Mouse (Mus musculus) T-cell, adult 66 days (primary cell): Measurements from ENCODE around the gene Mtmr2. TPM values are rescaled to one million over a fixed set of nuclear protein-coding genes. Genes with fewer than 3 reads are reported as not detected.

ENCODE experiments used
- total RNA-seq, 2 experiments: library from RNA; stranded (reverse); gene quantifications; 3 replicates in 1 of 2; 4 replicates in 1 of 2; pipeline ENCODE4 v1.2.4; 2023

Mtmr2 gene
- 10 to 100 TPM; 48.0 to 49.2 TPM for total RNA-seq

DNA sequence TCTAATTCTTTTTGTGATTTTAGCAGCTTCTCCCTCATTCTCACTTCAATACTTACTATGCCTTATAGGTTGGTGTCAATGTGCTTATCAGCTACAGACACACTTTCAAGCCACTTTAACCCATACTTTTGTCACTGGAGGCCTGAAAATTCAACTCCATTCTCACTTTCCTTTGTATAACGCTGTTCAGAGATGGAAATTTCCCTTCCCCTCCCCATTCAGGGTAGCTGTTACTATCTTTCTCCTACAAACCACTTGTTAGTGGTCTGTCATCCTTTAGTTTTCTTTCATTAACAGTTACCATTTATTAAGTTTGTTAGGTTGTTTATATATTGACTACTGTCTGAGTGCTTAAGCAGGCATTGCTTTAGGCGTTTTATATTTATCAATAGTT lies at the start of gene Mtmr2:
Gene Mtmr2 (plus strand): TSS at position 7 of the 394 bp plus-strand sequence.

GRCm38 (mm10) chr9:13826832-13827405 lies 78.7 kb downstream of the Mtmr2 start, which contains the start of gene Cep57:
Gene Cep57 (minus strand): TSS chr9:13827107.

GRCm38 (mm10) chr9:13827406-13828086 lies 79.3 kb downstream of the Mtmr2 start, which contains the start of gene Fam76b:
Gene Fam76b (plus strand): TSS chr9:13827716.

Other genes starting within 250 kb of the Mtmr2 start
- 10 to 100 TPM; 76.0 to 79.3 TPM for gene Cep57, start 78.7 kb downstream of the Mtmr2 start, total RNA-seq
- gene Fam76b, start 79.3 kb downstream of the Mtmr2 start, total RNA-seq: 10 to 100 TPM; 60.9 to 65.6 TPM